Mouse (Mus musculus): ENCODE data around the gene Lrriq4.
A peak's percentile ranks its signal among the peaks of the same experiment; 100 is the strongest.
"Not testable (repeated sequence)": the region's sequence is repeated elsewhere in the genome, so short reads cannot be mapped to it uniquely, and the experiment has no call there.

Gene Lrriq4

GRCm38 (mm10) chr3:30687216-30687615, 42.9 kb downstream of the Lrriq4 start:
- DNase-seq: no peak

GRCm38 (mm10) chr3:30690976-30691375, 46.7 kb downstream of the Lrriq4 start:
- no peak for DNase-seq

GRCm38 (mm10) chr3:30695661-30696060, 51.4 kb downstream of the Lrriq4 start:
- no peak for DNase-seq

GRCm38 (mm10) chr3:30696346-30696745, 52.0 kb downstream of the Lrriq4 start:
- peak; percentile 26 to 58 for DNase-seq

GRCm38 (mm10) chr3:30697891-30698290, 53.6 kb downstream of the Lrriq4 start:
- no peak for DNase-seq

- DNase-seq: not testable (repeated sequence)
Observed at GRCm38 (mm10) chr3:30699711-30700505, 55.6 kb downstream of the Lrriq4 start, which contains the start of gene Lrrc31. TSS of gene Lrrc31 (minus strand) at chr3:30699843.

- DNase-seq: no peak
Observed at GRCm38 (mm10) chr3:30705977-30706376, 61.7 kb downstream of the Lrriq4 start.

- no peak for DNase-seq
Observed at GRCm38 (mm10) chr3:30706614-30707276, 62.4 kb downstream of the Lrriq4 start.

GRCm38 (mm10) chr3:30710191-30710590, 65.9 kb downstream of the Lrriq4 start:
- DNase-seq: no peak

GRCm38 (mm10) chr3:30713334-30713733, 69.0 kb downstream of the Lrriq4 start:
- DNase-seq: no peak

- DNase-seq: no peak
Observed at GRCm38 (mm10) chr3:30718649-30719048, 74.3 kb downstream of the Lrriq4 start.
